Mouse (Mus musculus) ES-E14 (cell line): ENCODE results near the gene Ube2i. TPM values are rescaled to one million over a fixed set of nuclear protein-coding genes. Genes with fewer than 3 reads are reported as not detected.

Experiments
- DNase-seq: peaks from one replicate; pipeline ENCODE4 v3.0.0-alpha.2; 2013; ENCODE audit warnings: low read depth, low spot score
- H3K27ac ChIP-seq: 2 replicates; pipeline ENCODE4 v1.5.1; 2012; ENCODE audit warnings: low read depth, mild to moderate bottlenecking, low read length, moderate library complexity, mixed read lengths; ENCODE audit not compliant: poor library complexity, insufficient read depth, severe bottlenecking
- H3K36me3 ChIP-seq: 2 replicates; pipeline ENCODE4 v1.6.1; 2012; ENCODE audit warnings: mild to moderate bottlenecking, low read length, moderate library complexity, mixed read lengths; ENCODE audit not compliant: control insufficient read depth, poor library complexity, insufficient read depth, severe bottlenecking
- H3K4me1 ChIP-seq, 2 experiments: fragments of 150-350 bp in 1 of 2; sonication (generic) in 1 of 2; 2 replicates each; pipeline ENCODE4 v1.6.1; 2012; ENCODE audit warnings: low read length in 2 of 2, mild to moderate bottlenecking in 1 of 2, mixed read lengths in 1 of 2; ENCODE audit not compliant: control insufficient read depth in 2 of 2, insufficient read depth in 2 of 2, poor library complexity in 1 of 2
- H3K4me3 ChIP-seq, 2 experiments: fragments of 150-350 bp in 1 of 2; sonication (generic) in 1 of 2; 2 replicates each; pipeline ENCODE4 v1.5.1; 2012; ENCODE audit warnings: low read length in 2 of 2, low read depth in 1 of 2, mild to moderate bottlenecking in 1 of 2, mixed read lengths in 1 of 2; ENCODE audit not compliant: insufficient read depth in 1 of 2, poor library complexity in 1 of 2, severe bottlenecking in 1 of 2
- H3K9ac ChIP-seq: 2 replicates; pipeline ENCODE4 v1.6.1; 2012; ENCODE audit warnings: low read depth, mild to moderate bottlenecking, low read length, mixed read lengths; ENCODE audit not compliant: poor library complexity, insufficient read depth, severe bottlenecking
- H3K9me3 ChIP-seq: fragments of 150-350 bp; sonication (generic); 2 replicates; pipeline ENCODE4 v1.6.1; 2012; ENCODE audit warnings: low read depth, mild to moderate bottlenecking, low read length; ENCODE audit not compliant: control insufficient read depth, insufficient read depth
- CHD2 ChIP-seq: IDR thresholded peaks from 2 replicates; pipeline ENCODE4 v1.6.1; 2014; ENCODE audit warnings: mild to moderate bottlenecking, low read depth, low read length, inconsistent platforms
- HCFC1 ChIP-seq: IDR thresholded peaks from 2 replicates; pipeline ENCODE4 v1.6.1; 2012; ENCODE audit warnings: low read length, inconsistent platforms, borderline replicate concordance; ENCODE audit not compliant: insufficient read depth
- MAFK ChIP-seq: IDR thresholded peaks from 2 replicates; pipeline ENCODE4 v1.6.1; 2014; ENCODE audit warnings: mild to moderate bottlenecking, low read depth, low read length, inconsistent platforms; ENCODE audit not compliant: insufficient read depth
- ZC3H11A ChIP-seq: IDR thresholded peaks from 2 replicates; pipeline ENCODE4 v1.6.1; 2012; ENCODE audit warnings: low read depth, mild to moderate bottlenecking, inconsistent platforms, low read length, borderline replicate concordance
- ZNF384 ChIP-seq: IDR thresholded peaks from 2 replicates; pipeline ENCODE4 v1.6.1; 2012; ENCODE audit warnings: low read depth, low read length, inconsistent platforms
- in situ Hi-C, 2 experiments: fragments of 600-800 bp; cut with MboI; formaldehyde crosslinking; loops; one replicate each; pipeline ENCODE4 v1.15.1; 2025; ENCODE audit warnings: low sequenced_read_pairs in 2 of 2, inconsistent platforms in 1 of 2; ENCODE audit not compliant: unreplicated experiment in 2 of 2
- total RNA-seq: library from RNA; depleted of rRNA; stranded (reverse); fragments of 300-350 nt; gene quantifications from 2 replicates; pipeline ENCODE4 v1.2.3, GENCODE M21; 2012

The Ube2i gene
- total RNA-seq, 1 experiment, result 443 TPM

DNA sequence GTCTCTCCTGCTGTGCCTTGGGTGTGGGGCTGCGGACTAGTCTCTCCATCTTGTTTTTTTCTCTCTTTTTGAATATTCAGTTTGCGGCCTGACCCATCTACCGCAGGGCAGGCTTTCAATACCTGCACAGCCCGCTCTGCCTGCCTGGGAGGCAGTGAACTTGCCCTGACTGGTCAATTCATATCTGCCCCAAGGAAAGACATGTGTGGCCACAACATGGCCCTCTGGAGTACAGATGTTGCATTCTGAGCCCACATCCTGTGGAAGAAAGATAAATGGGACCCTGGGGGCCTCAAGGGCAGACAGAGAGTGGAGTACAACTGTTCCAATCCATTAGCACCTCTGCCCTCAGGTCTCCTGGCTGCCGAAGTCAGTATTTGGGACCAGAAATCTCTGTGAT lies 23.7 kb upstream of the Ube2i start, which contains the start of gene Prss34:
Gene Prss34 (plus strand): TSS at position 301 of the 400 bp plus-strand sequence.
- TF ChIP-seq MAFK (no peak), HCFC1 (no peak), CHD2 (no peak), ZNF384 (no peak)
- Histone ChIP-seq H3K9me3 (no peaks in the 10 kb centered on the region), H3K9ac (no peak within 1 kb of the TSS), H3K4me3 (no peak within 1 kb of the TSS), H3K27ac (no peak within 1 kb of the TSS), H3K36me3 (no peaks in the 10 kb centered on the region), H3K4me1 (no peaks in the 10 kb centered on the region)
- no peak for DNase-seq
- in situ Hi-C loops, result no loop called here

DNA sequence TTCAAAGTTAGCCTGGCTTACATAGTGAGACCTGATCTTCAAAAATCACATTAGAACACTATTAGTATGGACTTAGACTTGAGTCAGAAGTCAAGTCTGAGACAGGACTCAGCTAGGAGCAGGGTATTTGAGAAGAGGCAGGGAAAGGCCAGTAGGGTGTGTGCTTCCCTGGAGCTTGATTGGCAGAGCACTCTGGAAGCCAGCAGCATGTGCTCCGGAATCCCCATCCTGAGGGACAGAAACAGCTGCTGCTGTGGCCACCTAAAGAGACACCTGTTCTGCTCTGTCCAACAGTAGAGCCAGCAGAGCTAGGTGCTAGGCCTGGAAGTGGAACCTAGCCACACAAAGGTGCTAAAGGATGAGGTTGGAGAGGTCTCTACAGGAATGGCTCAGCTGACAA lies 19.7 kb upstream of the Ube2i start:
- H3K9ac ChIP-seq, result no peak overlapping the region
- H3K36me3 ChIP-seq, result no peaks in the 10 kb centered on the region
- no peaks in the 10 kb centered on the region for H3K9me3 ChIP-seq
- peaks cover 0 to 2% of the 10 kb centered on the region in 2 experiments; a peak in 1 of 4 replicates for H3K4me1 ChIP-seq
- TF ChIP-seq MAFK, result no peak
- TF ChIP-seq HCFC1, result no peak
- TF ChIP-seq ZC3H11A, result no peak
- no peak for TF ChIP-seq CHD2
- no peak for TF ChIP-seq ZNF384
- no peak overlapping the region for H3K4me3 ChIP-seq
- DNase-seq, result no peak
- no peak overlapping the region for H3K27ac ChIP-seq
- in situ Hi-C loops, result no loop called here

DNA sequence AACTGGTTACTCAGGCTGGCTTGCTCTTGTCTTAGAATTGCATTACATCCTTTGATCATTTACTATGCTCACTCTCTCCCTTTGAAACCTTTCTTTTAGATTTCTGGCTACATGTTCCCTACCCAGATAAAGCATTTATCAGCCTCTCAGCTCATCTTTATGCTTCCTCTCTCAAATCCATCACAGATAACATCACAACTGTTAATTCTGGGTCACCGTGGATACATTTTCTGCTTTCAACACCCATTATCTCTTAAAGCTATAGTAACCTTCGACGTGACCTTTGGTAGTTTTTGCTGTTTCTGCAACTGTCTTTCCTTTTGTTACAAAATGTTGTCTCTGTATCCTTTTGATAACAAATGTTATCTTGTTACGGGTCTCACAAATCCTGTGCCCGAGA lies 19.1 kb upstream of the Ube2i start:
- DNase-seq, result no peak
- TF ChIP-seq ZC3H11A (no peak), HCFC1 (no peak), CHD2 (no peak), ZNF384 (no peak), MAFK (no peak)
- Histone ChIP-seq H3K4me1 (peaks cover 0 to 2% of the 10 kb centered on the region in 2 experiments; a peak in 1 of 4 replicates), H3K36me3 (no peaks in the 10 kb centered on the region), H3K9ac (no peak overlapping the region), H3K9me3 (no peaks in the 10 kb centered on the region), H3K4me3 (no peak overlapping the region), H3K27ac (no peak overlapping the region)
- in situ Hi-C loops, result no loop called here

DNA sequence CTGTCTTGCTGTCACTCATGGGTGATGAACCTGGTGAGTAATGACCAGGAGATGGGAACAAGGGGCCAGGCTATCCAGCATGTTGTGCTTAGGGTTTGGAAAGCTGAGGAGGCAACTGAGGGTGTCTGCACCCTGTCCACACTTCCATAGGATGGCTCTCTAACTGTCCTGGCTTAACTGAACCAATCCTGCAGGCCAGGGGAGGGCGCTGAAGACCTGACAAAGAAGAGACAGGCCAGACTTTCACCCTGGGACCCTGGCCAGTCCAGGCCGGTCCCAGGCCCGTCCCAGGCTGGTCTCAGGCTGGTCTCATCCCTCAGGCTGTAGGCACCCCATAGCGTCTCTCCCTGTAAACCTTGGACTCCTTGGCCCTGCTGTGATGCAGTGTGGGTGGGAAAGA lies 16.0 kb upstream of the Ube2i start:
- Histone ChIP-seq H3K9me3 (no peaks in the 10 kb centered on the region), H3K4me3 (no peak overlapping the region), H3K4me1 (peaks cover 0 to 3% of the 10 kb centered on the region in 2 experiments; a peak in 1 of 4 replicates), H3K36me3 (no peaks in the 10 kb centered on the region), H3K9ac (no peak overlapping the region), H3K27ac (no peak overlapping the region)
- no peak for DNase-seq
- in situ Hi-C loops, result no loop called here
- no peak for TF ChIP-seq CHD2

DNA sequence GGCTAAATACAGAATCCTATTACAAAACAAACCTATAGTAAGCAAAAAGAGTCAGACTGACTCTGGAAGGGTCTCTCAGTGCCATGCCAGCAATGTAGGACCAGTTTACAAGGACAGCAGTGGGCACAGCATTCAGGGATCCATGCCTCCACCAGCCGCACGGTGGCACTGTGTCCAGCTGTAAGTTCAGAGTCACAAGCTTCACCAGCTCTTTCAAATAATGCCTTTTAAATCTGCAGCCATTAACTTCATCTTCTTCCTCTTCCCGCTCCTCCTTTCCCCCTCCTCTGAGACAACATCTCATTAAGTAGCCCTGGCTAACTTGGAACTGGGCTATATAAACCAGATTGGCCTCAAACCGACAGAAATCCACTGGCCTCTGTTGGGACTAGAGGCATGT lies 14.4 kb upstream of the Ube2i start:
- in situ Hi-C loops, result no loop called here
- H3K9ac ChIP-seq, result no peak overlapping the region
- no peaks in the 10 kb centered on the region for H3K9me3 ChIP-seq
- no peaks in the 10 kb centered on the region for H3K36me3 ChIP-seq
- TF ChIP-seq ZNF384 (no peak), ZC3H11A (no peak), HCFC1 (no peak), CHD2 (no peak), MAFK (no peak)
- DNase-seq, result peak; percentile 37
- H3K27ac ChIP-seq, result no peak overlapping the region
- peaks cover 0 to 5% of the 10 kb centered on the region in 2 experiments; a peak in 1 of 4 replicates for H3K4me1 ChIP-seq
- H3K4me3 ChIP-seq, result no peak overlapping the region
